Mouse (Mus musculus): ENCODE results near the gene Echs1.

Gene Echs1

DNA sequence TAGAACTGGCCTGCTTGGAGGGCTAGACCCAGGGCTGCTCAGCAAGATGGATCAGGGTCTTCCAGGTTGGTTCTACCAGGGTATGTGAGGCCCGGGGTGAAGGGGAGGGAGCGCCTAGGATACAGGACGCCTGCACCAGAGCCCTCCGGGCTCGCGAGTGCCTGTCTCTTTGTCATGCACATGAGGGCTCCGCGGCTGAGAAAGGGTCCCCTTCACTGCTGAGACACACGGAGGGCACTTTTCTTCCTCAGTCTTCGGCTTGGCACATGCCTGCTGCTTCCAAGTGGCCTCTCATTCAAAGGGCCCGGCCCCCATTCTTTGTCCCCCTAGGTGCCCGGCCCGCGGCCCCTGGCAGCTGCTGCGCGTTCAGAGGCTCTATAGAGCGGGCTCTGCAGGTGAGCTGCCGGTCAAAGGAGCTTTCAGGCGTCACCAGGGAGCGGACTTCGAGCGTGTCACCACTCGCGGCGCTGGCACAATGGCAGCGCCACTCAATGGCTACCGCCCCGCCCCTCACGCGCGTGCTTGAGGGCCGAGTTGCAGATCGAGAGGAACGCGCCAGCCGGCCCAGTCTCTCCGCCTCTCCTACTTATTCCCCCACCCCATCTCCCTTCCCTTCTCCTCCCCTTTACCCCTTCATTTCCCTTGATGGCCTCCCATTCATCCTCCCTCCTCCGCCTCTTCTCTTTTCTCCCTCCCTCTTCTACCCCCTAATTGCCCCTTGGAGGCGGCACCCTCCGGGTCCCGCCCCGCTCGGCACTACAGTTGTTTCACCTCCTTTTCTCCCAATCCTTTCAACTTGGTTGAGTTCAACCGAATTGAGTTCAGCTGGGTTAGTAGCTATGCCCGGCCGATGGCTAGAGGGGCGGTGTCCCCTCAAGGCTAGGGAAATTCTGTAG is 55.1 kb downstream of the Echs1 start:
- DNase-seq (ENCODE audit: low spot score in 2 of 2): no peak

GRCm38 (mm10) chr7:140059601-140060000 is 56.7 kb downstream of the Echs1 start:
- DNase-seq (ENCODE audit: low spot score in 2 of 2): no peak

DNA sequence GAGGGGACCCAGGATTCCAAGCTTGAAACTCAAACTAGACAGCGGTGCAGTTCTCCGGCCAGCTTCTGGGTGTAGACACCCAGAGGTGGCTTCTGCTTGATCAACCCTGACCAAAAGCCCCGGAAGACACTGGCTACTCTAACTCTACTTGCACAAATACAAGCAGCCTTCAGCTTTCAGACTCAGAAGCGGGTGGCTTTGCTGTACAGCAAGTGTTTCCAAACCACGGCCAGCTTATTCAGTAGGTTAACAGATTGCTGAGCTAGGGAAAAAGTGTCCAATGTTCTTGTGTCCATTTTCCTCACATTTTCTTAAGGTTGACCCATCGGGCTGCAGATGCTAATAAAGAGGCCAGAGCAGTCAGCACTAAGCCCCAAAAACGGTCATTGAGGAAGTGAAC is 57.7 kb downstream of the Echs1 start:
- DNase-seq (ENCODE audit: low spot score in 2 of 2): no peak

GRCm38 (mm10) chr7:140057413-140058407 is 58.6 kb downstream of the Echs1 start:
- DNase-seq (ENCODE audit: low spot score in 2 of 2): no peak
